Mouse (Mus musculus): ENCODE results near the gene Scamp1. TPM values are rescaled to one million over a fixed set of nuclear protein-coding genes. Genes with fewer than 3 reads are reported as not detected.
A peak's percentile ranks its signal among the peaks of the same experiment; 100 is the strongest.

Gene Scamp1
- total RNA-seq, 1 experiment from 2014 or later = 12.9 TPM

DNA sequence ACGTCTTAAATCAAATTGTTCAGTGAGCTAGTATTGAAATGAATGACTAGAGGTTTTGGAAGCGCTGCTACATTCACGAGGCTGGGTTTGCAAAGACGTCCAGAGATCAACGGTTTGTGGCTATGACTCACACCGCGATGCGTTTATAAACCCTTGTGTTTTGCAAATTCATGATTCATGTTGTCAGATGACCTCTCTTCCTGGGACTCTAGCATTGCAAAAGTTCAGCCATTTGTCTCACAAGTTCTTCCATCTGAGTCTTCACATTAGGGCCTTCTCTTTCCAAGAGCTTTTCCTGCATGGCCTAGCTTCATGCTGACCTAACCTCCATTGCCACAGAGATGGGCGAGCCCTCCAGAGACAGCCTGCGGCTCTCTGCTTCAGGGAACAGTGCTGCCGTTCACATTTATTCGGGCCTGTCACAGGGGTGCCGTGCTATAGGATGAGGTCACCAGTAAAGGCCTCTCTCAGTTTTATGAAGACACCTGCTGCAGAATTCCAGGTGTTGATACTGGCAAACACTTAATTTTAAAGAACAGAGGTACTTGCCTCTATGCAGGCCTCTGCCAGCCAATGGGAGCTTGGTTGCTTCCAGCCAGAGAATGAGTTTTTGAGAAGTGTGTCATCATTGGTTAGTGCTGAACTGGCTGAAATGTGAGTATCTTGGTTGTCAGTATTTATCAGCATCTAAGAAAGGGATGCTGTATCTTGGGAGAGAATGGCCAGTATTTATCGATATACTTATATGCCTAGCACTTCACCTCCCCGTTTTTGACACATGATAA, 131.0 kb downstream of the Scamp1 start:
- peak; percentile 59; the same call in 1 of the 2 replicates for ATAC-seq (replicated peaks; ENCODE audit: low read depth, poor library complexity, severe bottlenecking)

DNA sequence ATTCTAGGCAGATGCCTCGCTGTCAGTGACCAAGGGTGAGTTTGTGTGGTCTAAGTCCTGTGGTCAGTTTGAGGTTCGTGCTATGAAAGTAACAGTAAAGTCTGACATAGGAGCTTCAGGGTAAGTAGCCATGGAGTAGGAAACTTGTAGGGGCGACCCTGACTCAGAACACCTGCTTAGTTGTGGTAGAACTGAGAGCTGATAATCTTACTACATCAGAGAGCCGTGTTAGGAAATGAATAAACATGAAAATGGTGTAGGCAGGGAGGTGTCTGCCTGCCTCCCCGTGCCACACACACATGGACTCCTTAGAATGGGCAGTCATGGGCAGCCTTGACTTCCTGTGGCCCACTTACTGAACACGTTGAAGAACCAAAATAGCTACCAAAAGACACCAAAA, 132.0 kb downstream of the Scamp1 start:
- ATAC-seq (replicated peaks; ENCODE audit: low read depth, poor library complexity, severe bottlenecking) = no peak

GRCm38 (mm10) chr13:94152836-94153235, 132.8 kb downstream of the Scamp1 start:
- ATAC-seq (replicated peaks; ENCODE audit: low read depth, poor library complexity, severe bottlenecking) = no peak

Other genes starting within 250 kb of the Scamp1 start
- gene Lhfpl2, start 228.1 kb downstream of the Scamp1 start, total RNA-seq (2017) = 13.2 and 17.6 TPM in 2 replicates
- gene Ap3b1, start 73.1 kb upstream of the Scamp1 start, total RNA-seq (2017) = 103 and 133 TPM in 2 replicates

All from common myeloid progenitor, adult 5-6 weeks (primary cell).